Mouse (Mus musculus) cortical plate, adult 2 months (tissue): ENCODE measurements around the gene Slc23a4. TPM values are rescaled to one million over a fixed set of nuclear protein-coding genes. Genes with fewer than 3 reads are reported as not detected.

ENCODE experiments used
- H3K27ac ChIP-seq: fragments of 200-500 bp; 2 replicates; pipeline ENCODE4 v1.5.1; 2012; ENCODE audit warnings: low read length, control low read depth, inconsistent platforms; ENCODE audit not compliant: insufficient read depth
- H3K4me1 ChIP-seq: fragments of 200-500 bp; 2 replicates; pipeline ENCODE4 v1.6.1; 2011; ENCODE audit warnings: low read length; ENCODE audit not compliant: control insufficient read depth, insufficient read depth
- H3K4me3 ChIP-seq: fragments of 200-500 bp; 2 replicates; pipeline ENCODE4 v1.5.1; 2011; ENCODE audit warnings: mild to moderate bottlenecking, low read length, control low read depth; ENCODE audit not compliant: insufficient read depth
- CTCF ChIP-seq: fragments of 200-500 bp; IDR thresholded peaks from 2 replicates; pipeline ENCODE4 v1.5.1; 2011; ENCODE audit warnings: mild to moderate bottlenecking, control low read depth, low read length; ENCODE audit not compliant: insufficient read depth; ENCODE audit errors: extremely low read depth
- POLR2A ChIP-seq: fragments of 200-500 bp; IDR thresholded peaks from 2 replicates; pipeline ENCODE4 v1.6.1; 2011; ENCODE audit warnings: mild to moderate bottlenecking, low read length, control low read depth; ENCODE audit not compliant: insufficient read depth; ENCODE audit errors: extremely low read depth
- polyA plus RNA-seq: library from polyadenylated mRNA; depleted of rRNA; stranded (reverse); fragments of >200 nt; gene quantifications from 2 replicates; pipeline ENCODE4 v1.2.3, GENCODE M21; 2012

The Slc23a4 gene
- polyA plus RNA-seq, 1 experiment, result 0.84 TPM

DNA sequence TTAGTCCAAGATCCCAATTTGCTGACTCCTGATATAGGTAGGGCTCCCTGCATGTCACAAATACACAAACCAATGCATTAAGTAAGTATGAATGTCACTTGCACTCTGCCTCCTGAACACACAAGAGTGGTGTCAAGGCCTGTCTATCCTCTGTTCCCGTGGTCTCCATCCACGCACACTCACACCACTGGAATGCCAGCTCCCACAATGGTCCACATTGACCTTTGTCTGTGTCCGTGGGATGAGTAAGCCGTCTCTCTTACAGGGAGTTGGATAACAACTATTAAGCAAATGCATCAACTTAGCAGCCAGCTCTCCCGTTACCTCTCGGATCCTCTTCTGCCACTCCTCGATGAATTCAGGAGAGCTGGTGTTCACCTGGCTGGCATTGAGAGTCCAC lies 29.1 kb downstream of the Slc23a4 start:
- Histone ChIP-seq H3K4me1 (no peaks in the 10 kb centered on the region), H3K4me3 (no peak overlapping the region), H3K27ac (no peak overlapping the region)
- no peak for TF ChIP-seq CTCF
- no peak for TF ChIP-seq POLR2A

DNA sequence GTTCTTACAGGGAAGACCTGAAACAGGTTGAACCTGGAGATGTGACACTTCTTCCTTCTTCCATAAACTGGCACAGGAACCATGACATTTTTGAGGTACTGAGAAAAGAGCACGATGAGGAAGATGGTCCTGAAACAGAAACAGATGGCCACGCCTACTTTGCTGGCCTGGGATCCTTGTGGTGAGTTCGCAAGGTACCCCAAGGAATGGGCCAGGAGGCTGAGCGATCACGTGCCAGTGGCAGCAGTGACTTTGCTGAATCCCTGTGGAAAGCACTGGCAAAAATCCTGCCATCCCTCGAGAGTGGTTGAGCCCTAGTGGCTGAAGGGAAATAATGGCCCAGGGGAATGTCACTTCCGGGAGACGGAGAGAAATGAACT lies 32.4 kb downstream of the Slc23a4 start:
- Histone ChIP-seq H3K4me3 (no peak overlapping the region), H3K4me1 (no peaks in the 10 kb centered on the region), H3K27ac (no peak overlapping the region)
- TF ChIP-seq CTCF (no peak), POLR2A (no peak)

DNA sequence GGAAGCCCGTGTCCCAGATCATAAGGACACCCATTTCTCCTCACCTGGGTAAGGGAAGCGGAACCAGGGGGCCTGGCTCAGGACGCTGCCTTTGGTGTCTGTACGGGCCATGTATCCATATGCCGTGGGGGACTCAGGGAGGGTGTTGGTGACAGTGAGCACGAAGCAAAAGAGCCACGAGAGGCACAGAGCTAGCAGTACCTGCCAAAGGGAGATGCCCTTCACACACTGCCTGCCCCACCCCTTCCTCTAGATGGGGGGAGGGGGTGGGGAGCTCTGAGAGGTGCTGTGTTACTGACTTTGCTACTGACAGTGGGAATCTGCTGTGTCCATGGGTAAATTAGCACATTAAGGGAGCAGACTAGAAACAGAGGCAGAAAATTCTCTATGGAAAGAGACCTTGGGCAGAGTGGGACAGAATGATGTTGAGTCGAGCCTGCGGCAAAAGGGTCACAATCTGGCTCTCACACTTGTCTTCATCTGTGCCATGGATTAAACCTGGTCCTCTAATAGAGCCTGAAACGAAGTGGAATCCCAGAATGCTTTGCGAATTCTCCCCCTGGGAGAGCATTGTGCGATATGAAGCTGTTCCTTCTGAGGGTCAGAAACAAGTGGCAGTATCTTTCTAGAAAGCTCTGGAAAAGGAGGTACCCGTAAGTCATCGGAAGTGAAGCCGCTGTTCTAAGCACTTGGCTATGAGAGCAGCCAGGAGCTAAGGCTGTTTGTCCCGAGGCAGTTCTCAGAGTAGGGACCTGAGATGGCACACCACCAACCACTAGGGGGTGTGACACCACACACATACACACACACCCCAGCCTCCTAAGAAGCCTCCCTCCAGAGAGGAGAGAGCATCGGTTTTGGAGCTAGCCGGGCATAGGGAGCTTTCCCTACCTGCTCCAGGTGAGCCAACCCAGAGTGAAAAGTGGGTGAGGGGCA lies 33.0 kb downstream of the Slc23a4 start:
- TF ChIP-seq CTCF (peak; percentile 29), POLR2A (no peak)
- Histone ChIP-seq H3K4me1 (no peaks in the 10 kb centered on the region), H3K4me3 (no peak overlapping the region), H3K27ac (no peak overlapping the region)

DNA sequence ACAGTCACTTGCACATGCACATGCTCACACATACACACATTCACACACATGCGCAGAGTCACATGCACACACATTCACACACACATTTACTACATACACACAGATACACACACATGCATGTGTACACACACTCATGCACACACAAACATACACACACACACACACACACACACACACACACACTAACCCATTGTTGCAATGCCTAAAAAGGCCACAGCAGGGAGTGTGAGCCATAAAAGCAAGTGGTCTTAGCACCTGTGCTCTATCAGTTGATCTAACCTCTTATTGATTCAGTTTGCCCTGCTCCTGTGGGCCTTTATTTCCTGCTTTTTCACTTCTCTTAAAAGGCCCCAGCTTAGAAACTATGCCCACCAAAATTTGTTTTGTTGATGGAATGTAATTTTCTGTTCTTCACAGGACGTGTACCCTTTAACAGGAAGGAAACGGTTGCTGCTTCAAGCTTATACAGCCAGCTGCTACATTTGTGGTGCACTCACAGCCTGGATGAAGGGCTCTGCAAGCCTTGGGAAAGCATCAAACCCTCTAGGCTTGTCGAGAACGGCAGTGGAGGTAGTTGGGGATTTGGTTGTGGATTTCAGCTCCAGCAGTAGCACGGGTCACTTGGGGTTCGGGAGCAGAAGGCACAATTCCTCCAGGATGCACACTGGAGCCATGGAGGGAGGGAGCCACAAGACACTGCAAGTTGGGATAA lies 36.1 kb downstream of the Slc23a4 start:
- H3K4me3 ChIP-seq, result no peak overlapping the region
- TF ChIP-seq CTCF, result no peak
- no peak for TF ChIP-seq POLR2A
- no peaks in the 10 kb centered on the region for H3K4me1 ChIP-seq
- H3K27ac ChIP-seq, result no peak overlapping the region

DNA sequence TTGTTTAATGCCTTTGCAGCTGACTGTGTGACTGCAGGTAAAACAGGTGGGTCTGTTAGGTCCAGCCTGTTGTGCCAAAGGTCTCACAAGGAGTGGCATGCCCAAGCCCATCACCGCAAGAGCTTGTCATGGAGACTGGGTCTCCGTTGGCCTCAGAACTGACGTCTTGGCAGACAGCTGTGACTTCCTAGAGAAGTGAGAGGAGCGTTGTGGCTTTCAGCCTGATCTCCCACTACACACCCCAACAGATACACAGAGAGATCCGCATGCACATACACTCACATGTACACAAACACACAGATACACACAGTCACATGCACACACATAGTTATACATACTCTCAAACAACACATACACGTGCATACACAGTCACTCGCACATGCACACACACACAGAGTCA lies 36.7 kb downstream of the Slc23a4 start:
- TF ChIP-seq CTCF, result no peak
- no peak for TF ChIP-seq POLR2A
- Histone ChIP-seq H3K27ac (no peak overlapping the region), H3K4me1 (no peaks in the 10 kb centered on the region), H3K4me3 (no peak overlapping the region)

DNA sequence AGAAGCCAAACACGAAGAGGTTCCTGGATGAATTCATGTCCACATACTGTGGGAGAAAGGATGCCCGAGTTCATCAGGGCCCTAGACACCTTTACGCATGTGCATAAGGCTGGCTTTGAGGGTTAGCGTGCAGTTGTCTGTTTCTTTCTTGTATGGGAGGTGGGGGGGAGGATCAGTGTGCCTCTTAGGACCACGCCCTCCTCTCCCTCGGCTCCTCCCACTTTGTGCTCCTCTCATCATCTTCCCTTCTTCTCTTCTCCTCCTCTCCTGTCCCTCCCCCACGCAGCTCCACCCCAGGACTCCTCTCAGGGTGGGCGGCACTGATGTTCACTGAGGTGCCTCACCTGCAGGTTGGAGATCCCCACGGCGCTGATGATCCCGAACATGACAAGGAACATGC lies 39.7 kb downstream of the Slc23a4 start:
- H3K4me3 ChIP-seq, result peak overlapping the region; percentile 4; the same call in 1 of the 2 replicates
- no peak overlapping the region for H3K27ac ChIP-seq
- TF ChIP-seq POLR2A (no peak), CTCF (no peak)
- H3K4me1 ChIP-seq, result no peaks in the 10 kb centered on the region

DNA sequence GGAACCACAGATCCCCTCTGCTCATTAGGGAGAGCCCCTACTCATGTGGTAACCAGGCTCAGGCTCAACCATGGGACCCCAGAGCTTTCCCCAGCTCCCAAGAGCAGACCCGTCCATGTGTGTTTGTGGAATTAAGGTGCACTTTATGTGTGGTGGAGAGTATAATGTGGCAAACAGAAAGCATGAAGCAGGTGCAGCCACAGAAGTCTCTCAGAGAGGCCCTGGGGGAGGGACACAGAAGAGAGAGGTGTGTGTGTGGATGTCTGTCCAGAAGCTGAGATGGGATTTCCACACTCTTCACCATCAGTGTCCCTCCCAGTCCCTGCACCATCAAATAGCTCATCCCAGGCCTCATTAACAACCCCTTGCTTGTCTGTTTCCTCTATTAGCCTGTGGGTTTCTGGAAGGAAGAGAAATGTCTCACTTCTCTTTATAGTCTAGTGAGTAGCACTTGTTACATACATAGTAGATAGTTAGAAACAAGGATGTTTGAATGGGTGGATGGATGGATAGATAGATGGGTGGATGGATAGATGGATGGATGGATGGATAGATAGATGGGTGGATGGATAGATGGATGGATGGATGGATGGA lies 41.6 kb downstream of the Slc23a4 start:
- TF ChIP-seq POLR2A, result no peak
- no peak for TF ChIP-seq CTCF
- H3K4me3 ChIP-seq, result no peak overlapping the region
- H3K4me1 ChIP-seq, result no peaks in the 10 kb centered on the region
- no peak overlapping the region for H3K27ac ChIP-seq

DNA sequence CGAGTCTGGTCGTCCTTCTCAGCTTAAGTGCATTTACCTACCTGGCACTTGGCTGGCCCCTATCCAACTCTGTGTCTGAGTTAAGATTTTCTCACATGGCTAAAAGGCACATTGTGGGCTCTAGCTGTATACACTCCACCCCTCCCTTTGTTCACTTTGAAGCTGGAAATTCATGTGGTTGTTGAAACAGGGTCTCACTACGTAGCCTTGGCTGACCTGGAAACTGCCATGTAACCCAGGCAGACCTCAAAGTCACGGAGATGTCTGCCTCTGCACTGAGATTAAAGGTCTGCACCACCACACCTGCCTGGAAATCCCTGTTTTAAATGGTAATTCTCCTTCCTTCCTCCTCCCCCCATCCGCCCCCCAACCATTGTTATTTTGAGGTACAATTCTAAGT lies 44.7 kb downstream of the Slc23a4 start:
- TF ChIP-seq CTCF (no peak), POLR2A (no peak)
- Histone ChIP-seq H3K27ac (no peak overlapping the region), H3K4me3 (no peak overlapping the region), H3K4me1 (no peaks in the 10 kb centered on the region)

DNA sequence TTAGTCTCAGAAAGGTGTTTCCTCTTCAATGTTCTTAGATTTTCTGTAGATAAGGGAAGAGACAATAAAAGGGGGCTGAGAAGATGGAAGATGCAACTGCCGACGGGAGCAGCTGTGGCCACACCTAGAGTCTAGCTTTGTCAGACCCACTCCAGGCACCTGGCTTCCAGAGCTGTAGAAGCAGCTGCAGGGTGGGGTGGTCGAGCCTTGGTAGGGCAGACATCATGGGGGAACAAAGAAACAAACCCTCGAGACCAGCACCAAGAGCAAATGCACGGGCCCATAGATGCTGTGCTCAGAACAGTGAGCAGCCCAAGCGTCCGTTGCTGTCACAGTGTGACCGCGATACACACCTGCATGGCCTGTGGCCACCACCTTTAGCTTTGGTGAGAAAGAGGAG lies 45.8 kb downstream of the Slc23a4 start:
- no peak for TF ChIP-seq CTCF
- no peak for TF ChIP-seq POLR2A
- H3K4me1 ChIP-seq, result no peaks in the 10 kb centered on the region
- H3K4me3 ChIP-seq, result no peak overlapping the region
- no peak overlapping the region for H3K27ac ChIP-seq
